Mouse (Mus musculus): Measurements from ENCODE around the gene Nrbp1.
A peak's percentile ranks its signal among the peaks of the same experiment; 100 is the strongest.

Nrbp1 gene

DNA sequence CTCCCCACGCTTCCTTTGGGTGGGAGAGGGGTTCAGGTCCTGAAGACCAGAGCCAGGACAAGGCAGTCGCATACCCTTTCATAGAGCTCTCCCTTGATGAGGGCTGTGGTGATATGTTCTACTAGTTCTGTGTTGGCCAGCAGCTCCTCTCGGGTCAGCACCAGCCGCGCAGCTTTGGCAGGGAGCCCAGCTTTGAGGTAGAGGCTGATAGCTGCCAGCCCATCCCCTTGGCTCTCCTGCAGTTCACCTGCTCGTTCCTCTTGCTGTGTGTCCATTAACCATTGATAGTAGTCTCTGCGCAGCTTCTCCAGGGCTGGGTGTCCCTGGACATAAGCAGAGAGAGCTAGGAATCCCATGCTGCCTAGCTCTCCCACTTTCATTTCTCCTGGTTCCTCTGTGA, 25.4 kb downstream of the Nrbp1 start:
- DNase-seq (ENCODE audit: low spot score), result no peak

DNA sequence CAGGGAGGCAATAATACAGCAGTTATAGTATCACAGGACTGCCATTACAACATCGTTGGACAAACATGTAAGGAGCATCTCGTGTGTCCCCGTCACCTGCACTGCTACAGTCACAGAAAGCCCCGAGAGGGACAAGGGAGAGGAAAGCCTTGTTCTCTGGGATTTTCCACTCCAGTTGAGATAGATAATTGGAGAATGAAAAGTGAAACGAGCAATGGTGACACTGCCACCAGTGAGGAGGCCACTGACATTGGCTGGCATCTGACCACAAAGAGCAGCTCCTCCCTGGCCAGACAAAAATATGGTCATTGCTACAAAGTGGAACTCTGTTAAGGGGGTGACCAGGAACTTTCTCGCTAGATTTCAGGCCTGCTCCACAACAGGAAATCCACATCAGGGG, 27.0 kb downstream of the Nrbp1 start:
- no peak for DNase-seq (ENCODE audit: low spot score)

GRCm38 (mm10) chr5:31273018-31273417, 32.4 kb downstream of the Nrbp1 start:
- no peak for DNase-seq (ENCODE audit: low spot score)

DNA sequence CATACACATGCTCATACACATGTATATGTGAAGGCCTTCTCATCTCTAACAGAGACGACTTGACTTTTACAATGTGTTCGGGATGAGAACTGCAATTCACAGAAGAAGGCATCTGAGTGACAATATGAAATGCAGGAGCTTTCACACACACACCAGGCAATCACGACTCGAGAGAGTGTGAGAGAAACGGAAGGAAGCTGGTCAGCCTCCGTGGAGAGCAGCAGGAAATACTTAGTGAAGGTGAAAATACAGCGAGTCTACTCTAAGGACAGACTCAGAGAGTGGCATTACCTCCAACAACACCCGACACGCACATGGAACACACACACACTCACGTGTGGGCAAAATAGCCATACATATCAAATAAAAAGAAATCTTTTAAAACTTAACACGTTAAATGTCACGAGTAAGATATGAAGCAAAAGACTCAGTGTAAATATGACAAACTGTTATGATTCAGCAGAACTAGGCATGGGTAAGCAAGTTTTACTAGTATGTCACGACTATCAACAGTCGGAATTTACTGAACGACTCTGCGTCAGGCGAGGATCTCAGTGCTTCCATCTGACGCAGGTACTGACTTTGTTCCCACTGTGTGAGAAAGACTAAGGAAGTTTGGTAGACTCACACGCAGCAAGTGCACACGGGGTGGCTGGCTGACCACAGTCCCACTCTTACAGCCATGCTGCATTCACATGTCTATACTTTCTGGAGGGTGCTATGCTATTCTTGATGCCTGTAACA, 38.8 kb downstream of the Nrbp1 start:
- DNase-seq (ENCODE audit: low spot score), result no peak

DNA sequence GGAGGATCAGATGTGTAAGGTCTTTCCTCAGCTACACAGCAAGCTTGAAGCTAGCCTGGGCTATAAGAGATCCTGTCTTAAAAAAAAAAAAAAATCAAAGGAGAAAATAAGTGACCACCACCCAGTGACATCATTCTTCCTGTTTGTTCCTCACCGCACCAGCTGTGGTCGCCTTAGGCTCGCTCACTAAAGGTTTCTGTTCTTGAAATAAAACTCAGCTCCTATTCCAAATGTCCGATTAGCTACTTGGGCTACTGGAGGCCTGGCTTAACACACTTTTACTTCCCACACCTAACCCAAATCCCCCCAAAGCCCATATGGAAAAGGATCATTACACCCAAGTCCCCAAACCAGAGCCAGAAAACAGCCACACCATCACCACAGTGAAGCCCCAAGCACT, 47.6 kb downstream of the Nrbp1 start:
- DNase-seq (ENCODE audit: low spot score), result no peak

DNA sequence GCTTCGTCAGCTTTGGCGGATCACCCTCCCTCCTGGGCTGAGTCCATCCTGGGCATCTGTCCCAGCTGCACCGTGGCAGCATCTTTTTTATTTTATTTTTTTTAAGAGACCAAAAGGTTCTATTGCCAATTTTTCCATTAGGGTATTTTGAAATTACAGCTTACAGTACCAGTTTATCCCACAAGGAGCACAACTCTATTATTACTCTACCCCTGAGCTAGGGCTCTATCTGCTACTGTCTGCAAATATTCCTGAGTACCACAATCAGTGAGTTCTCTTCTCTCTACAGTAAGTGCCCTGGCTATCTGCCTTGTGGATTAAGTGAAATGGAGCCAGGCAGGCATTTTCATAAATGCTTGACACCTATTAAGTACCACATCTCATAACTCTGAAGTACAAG, 48.0 kb downstream of the Nrbp1 start:
- DNase-seq (ENCODE audit: low spot score), result peak; percentile 21

- no peak for DNase-seq (ENCODE audit: low spot score)
These were observed 49.1 kb downstream of the Nrbp1 start for GRCm38 (mm10) chr5:31289626-31290230.

- peak; percentile 98 for DNase-seq (ENCODE audit: low spot score)
These were observed 50.1 kb downstream of the Nrbp1 start, which contains the start of gene Ift172 for GRCm38 (mm10) chr5:31290521-31291360. Gene Ift172 (minus strand): TSS chr5:31291116.

DNA sequence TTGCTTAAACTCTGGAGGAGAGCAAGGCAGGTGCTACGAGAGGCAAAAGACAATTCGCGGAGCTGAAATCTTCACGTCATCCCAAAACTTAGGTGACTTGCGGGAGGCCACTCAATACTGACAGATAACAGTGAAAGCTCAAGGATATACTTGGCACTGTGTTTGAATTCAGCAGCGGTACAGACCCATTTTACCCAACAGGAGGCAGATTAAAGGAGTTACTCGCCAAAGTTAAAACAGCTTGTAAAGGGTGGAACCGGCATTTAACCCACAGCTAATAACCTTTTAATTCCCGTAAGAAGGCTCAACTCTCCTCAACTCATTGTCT, 50.7 kb downstream of the Nrbp1 start:
- no peak for DNase-seq (ENCODE audit: low spot score)

- DNase-seq (ENCODE audit: low spot score), result no peak
These were observed 54.4 kb downstream of the Nrbp1 start for GRCm38 (mm10) chr5:31294964-31295605.

DNA sequence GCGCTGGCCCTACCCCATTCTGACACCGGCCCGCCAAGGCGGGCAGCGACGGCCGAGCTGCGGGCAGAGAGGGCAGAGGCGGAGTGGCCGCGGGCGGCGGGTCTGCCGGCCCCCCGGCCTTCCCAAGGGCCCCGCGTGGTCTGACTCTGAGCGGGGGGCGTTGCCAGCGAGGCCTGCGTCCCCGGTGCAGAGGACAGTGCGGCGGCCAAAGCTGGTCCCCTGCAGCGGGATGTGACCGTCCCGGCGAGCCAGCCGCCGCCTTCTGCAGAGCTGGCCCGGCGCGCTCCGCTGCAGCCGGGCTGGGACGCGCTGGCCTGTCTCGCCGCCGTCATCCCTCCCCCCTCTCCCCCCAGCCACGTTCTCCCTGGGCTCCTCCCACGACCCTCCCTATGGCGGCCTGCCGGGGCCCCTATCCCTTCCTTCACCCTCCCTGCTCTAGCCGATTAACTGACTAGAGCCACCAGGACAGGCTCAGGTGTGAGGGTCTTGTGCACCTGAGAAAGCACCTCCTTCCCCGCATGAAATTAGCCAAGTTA, 55.0 kb downstream of the Nrbp1 start, which contains the start of gene Fndc4:
TSS of gene Fndc4 (minus strand) at position 475 of the 536 bp plus-strand sequence.
- DNase-seq (ENCODE audit: low spot score), result no peak

- no peak for DNase-seq (ENCODE audit: low spot score)
These were observed 56.5 kb downstream of the Nrbp1 start, which contains the start of gene Gckr for GRCm38 (mm10) chr5:31297047-31297757. Gene Gckr (plus strand): TSS chr5:31297443.

DNA sequence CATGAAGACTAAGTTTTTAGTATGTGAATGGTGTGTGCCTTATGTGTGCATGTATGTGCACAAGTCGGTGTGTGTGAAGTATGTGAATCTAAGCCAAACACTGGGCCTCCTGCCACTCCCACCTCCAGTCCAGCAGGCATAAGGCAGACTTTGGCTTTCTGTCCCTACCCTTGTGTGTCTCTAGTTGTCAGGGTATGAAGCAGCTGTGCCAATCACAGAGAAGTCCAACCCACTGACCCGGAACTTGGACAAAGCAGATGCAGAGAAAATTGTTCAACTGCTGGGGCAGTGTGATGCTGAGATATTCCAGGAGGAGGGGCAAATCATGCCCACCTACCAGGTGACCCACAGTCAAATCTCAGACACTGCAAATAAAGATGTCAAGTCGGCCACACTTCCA, 57.3 kb downstream of the Nrbp1 start:
- DNase-seq (ENCODE audit: low spot score), result no peak

GRCm38 (mm10) chr5:31298486-31298885, 57.8 kb downstream of the Nrbp1 start:
- no peak for DNase-seq (ENCODE audit: low spot score)

Measured in adipocyte (in vitro differentiated cells).